Mouse (Mus musculus) layer of hippocampus, postnatal 14 days (tissue): ENCODE results near the gene Rap1a. TPM values are rescaled to one million over a fixed set of nuclear protein-coding genes. Genes with fewer than 3 reads are reported as not detected.

Experiments used
- DNase-seq, 2 experiments: peaks; one replicate each; pipeline ENCODE4 v3.0.0; 2021 to 2022; ENCODE audit warnings: low spot score in 2 of 2, mixed read lengths in 1 of 2
- total RNA-seq, 2 experiments: library from RNA; stranded (reverse); gene quantifications; 2 replicates each; pipeline ENCODE4 v1.2.3; 2021

The Rap1a gene
- total RNA-seq, 2 experiments from 2014 or later, result 125 to 130 TPM

DNA sequence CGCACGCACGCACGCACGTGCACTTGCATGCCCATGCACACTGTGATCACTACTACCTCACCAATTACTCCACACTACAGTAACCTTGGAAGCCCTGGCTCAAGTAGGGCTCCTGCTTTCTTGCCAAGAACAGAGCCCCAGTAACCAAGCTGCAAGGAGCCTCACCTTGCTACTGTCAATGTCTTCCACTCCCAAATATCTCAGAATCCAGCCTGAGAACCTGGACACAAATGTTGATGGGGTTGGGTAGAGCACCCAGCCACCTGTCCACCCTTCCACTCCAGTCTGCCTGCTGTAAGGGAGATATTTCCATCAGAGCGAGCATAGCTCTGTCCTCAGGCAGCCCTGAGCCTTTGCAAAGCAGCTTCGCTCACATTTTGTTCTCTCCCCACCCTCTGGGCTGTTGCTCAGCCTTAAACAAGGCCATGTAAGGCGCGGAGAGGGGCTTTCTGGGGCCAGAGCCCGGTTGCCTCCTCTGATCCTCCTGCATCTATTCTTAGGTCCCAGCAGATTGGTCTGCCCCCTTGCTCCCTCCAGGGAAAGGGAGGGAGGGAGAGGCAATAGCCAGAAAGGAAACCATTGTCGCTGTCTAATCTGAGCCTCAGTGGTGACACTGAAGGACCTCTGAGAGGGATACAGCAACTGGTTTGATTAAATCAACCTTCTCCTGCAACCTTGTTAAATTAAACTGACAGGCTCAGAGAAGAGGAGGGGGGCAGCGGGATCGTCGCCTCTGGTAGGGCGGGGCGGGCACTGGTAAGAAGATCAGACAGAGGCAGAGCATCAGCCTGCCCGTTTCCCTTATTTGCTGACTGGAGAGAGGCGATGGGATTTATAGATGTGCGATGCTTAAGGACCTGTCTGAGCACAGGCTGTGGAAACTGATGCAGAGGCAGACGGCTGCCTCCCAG is 105.4 kb downstream of the Rap1a start:
- DNase-seq, result peak in 1 of 2 experiments; percentile 35

DNA sequence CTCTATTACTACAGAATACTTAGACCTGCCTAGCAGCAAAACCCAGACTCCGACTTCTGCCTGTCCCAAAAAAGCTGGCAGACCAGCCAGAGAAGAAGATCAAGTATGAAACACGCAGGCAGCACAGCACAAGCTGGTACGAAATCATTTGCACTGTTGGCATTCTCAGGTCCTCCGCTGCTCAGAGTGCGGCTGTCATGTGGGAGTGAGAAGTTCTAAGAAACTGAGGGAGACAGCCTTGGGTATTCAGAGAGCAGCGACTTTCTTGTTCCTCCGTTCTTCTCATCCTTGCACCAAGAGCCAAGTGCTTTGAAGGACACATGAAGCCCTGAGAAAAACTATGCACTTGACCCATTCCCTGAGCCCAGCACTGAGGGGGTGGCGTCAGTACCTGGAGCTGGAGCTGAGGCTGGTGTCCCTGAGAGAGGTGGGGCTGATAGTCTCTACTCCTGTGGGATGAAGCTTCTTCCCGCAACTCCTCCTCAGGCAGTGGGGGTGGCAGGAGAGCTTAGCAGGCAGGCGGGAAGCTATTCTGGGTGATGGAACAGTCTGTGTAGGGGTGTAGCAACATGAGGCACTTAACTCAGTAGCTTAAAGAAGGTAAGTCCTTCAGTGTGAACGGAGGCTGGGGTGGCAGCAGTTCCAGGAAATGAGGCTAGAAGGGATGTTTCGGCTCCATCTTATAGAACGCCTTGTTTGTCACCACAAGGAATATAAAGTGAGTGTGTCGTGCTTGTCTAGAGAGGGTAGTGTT is 107.6 kb downstream of the Rap1a start:
- peak in 1 of 2 experiments; percentile 32 for DNase-seq

DNA sequence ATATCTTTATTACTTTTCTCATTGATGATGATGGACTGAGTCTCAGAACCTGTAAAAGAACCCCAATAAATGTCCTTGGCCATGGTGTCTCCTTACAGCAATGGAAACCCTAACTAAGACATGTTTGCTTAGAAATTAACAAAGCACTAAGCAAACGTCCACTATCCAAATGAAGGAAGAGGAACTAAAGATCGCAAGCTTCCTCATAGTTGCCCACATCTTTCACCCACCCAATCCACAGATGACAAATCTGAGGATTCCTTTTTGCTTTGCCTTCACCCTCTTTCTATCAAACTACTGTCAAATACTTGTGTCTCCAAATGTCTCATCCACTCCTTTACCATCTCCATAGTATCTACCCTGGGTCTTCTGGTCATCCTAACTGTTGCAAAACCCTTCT is 112.6 kb downstream of the Rap1a start:
- no peak for DNase-seq

DNA sequence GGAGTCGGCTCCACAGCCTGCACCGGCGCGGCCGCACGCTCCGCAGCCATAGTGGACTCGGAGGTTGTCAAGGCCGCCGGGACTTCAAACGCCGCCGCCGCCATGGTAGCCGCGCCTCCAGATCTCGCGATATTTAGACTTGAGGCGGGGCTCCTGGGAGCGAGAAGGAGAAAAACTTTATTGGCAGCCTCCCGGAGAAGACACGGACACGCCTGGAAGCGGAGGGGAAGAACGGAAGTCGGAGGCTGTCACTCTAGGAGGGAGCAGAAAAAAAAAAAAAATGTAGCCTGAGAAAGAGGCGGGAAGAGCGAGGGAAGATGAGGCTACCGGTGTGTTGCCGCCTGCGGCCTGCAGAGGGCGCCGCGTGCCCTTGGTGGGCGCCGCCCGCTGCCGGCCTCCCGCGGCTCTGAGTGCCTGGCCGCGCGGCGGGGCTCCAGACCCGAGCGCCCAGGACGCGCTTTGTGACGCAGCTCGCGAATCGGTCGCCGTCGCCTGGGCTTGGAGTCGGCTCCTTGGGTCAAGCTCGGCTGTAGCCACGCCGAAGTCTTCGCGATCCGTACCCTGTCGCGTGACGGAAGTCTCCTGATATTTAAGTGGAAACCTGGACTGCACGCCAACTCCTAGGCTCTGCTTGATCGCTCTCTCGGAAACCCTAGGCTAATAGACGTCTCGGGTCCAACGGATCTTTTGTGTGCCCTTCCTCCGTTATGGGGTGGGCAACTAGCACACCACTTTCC is 113.6 kb downstream of the Rap1a start, which contains the start of gene Ddx20:
Gene Ddx20, minus strand, starts transcription at position 251 of the 737 bp plus-strand sequence.
- DNase-seq, result peak; percentile 92 to 97

DNA sequence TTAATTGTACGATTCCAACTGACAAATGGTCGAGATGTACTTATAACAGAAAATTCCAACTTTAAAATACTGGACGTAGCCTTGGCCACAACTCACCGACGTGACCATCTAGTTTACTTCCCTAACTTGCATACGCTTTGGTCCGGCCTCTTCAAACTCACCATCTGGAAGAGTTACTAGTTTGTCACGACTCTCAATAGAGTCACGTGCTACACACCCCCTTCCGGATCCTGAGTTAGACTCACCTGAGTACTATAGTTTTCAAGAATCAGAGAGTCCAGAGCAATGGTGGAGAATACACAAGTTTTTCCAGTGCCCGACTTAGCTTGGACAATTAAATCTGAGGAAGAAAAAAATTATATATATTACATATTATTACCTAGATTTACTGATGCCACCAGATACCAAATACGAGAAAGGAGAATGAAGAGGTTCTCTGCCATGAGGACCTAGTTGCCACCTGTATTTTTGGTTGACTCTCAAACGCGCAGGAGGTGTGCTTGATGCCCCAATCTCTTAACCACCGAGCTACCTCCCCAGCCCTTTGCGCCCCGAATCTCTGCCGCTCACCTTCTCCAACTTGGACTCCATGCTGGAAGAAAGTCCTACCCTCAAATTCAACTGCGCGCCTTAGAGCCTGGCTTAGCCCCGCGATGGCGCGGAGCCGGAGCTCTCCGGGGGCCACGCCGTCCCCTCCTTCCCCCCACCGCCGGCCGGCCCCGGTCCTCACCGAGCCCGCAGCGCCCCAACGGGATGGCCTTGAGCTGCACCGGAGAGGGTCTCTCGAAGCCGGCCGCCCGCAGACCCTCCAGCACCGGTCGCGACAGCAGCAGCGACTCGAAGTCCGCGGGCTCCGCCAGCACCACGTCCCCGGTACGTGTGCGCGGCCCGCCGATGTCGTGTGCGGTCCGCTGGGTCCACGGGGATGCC is 114.5 kb downstream of the Rap1a start:
- peak in 1 of 2 experiments; percentile 27 for DNase-seq

DNA sequence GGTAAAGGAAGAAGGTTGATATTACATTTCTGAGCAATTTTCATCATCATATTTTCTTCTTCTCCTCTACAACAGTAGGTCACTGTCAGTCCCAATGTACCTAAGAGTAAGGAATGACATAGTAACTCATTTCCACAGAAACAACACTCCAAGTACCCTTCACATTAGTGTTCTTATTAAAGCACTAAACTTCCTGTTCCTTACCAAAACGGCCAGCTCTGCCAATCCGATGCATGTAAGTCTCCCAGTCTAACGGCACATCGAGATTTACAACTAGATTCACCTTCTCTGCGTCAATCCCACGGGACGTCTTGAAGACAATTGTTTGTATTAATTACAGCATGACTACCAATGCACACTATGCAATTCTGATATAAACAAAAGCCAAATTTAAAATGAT is 120.8 kb downstream of the Rap1a start:
- no peak for DNase-seq

Other genes starting within 250 kb of the Rap1a start
- 10 to 100 TPM in 1 of 2 experiments, 1 to 10 TPM in 1; 9.5 to 12.3 TPM for gene Ddx20, start 113.8 kb downstream of the Rap1a start, total RNA-seq
- 10 to 100 TPM; 50.0 to 50.9 TPM for gene Inka2, start 96.7 kb downstream of the Rap1a start, total RNA-seq
- gene Adora3, start 69.5 kb upstream of the Rap1a start, total RNA-seq, result under 1 TPM; 0.62 to 0.95 TPM
- gene Tmigd3, start 69.6 kb upstream of the Rap1a start, total RNA-seq, result under 1 TPM in 1 of 2 experiments, not detected in 1; 0.69 TPM
- under 1 TPM; 0.55 to 0.86 TPM for gene I830077J02Rik, start 131.3 kb upstream of the Rap1a start, total RNA-seq
- 10 to 100 TPM; 53.2 to 57.2 TPM for gene Wdr77, start 158.0 kb upstream of the Rap1a start, total RNA-seq
- 100 to 1,000 TPM; 308 to 321 TPM for gene Atp5f1, start 158.8 kb upstream of the Rap1a start, total RNA-seq
- gene Ovgp1, start 172.4 kb upstream of the Rap1a start, total RNA-seq, result 1 to 10 TPM; 2.2 TPM
- 1 to 10 TPM in 1 of 2 experiments, under 1 TPM in 1; 0.41 to 1.8 TPM for gene Pifo, start 213.3 kb upstream of the Rap1a start, total RNA-seq
- not detected for gene Chil5, start 231.5 kb upstream of the Rap1a start, total RNA-seq